Mouse (Mus musculus) thymus, postnatal 14 days (tissue): Measurements from ENCODE around the gene Eno1.
A peak's percentile ranks its signal among the peaks of the same experiment; 100 is the strongest.
"Not testable (repeated sequence)": the region's sequence is repeated elsewhere in the genome, so short reads cannot be mapped to it uniquely, and the experiment has no call there.

ENCODE experiments used
- DNase-seq: peaks from one replicate; pipeline ENCODE4 v3.0.0; 2021

Eno1 gene

DNA sequence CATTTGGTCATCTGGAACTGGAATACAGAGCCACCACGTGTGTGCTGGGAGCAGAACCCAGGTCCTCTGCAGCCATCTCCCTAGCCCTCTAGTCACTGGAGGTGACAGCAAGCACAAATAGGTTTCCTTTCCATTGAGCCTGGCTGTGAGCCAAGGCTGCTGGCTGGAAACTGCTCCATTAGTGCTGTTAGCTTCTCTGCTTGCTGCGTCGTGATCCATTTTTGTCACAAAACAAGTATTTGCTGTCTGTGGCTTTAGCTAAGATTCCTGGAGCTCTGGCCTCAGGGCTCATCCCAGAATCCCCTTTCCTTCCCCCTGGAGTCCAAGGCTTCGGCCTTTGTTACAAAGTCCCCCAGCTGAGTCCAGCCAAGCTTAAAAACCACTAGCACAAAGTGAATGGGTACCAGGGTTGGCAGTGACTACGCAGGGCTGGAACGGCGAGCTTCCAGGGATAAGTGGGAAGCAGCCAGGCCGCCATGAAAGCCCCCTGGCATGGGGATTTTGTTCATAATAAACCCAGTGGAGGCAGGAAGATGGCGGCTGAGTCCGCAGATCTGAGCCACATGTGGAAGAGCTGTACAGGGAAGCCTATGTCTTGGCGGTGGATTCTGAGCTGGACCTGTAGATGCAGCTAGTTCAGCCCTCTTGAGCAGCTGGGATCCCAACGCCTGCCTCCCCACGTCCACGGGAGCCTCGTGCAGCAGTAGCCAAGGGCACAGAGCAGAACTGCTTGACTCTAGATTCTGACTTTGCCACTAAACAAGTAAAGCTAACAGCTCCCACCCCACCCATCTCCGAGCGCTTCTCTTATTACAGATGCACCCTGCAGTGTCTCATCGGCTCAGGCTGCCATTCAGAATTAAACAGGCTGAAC, 14.3 kb downstream of the Eno1 start:
- DNase-seq = no peak

DNA sequence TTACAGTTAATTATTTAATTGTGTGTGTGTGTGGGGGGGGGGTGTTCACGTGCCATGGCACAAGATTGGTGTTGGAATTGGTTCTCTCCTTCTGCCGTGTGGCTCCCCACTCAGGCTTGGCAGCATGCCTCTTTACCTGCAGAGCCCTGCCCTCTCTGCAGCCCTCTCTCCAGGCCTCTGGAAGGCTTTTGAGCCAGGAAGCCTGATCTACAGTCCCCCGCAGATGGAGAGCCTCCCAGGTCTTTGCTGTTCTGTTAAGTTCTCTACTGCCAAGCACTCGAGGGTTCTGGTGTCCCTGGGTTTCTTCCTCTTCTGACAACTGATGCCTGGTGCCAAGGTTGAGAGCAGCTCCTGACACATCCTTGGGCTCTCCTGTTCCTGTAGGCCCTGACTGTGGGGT, 17.9 kb downstream of the Eno1 start:
- no peak for DNase-seq

DNA sequence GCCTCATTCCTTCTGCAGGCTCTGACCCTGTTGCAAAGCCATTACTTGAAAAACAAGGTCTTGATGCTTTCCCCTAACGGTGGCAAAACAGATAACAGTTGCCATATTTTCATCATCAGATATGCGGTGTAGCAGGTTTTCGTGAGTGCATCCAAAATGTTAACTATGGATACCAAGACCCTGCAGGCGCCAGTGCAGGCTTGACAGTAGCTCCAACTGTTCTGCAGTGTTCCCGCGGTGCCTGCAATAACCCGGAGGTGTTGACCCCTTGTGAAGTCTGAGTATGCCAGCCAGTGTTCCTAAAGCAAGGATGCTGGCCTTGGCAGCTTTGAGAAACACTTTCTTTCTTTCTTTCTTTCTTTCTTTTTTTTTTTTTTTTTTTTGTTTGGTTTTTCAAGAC, 18.7 kb downstream of the Eno1 start:
- no peak for DNase-seq

DNA sequence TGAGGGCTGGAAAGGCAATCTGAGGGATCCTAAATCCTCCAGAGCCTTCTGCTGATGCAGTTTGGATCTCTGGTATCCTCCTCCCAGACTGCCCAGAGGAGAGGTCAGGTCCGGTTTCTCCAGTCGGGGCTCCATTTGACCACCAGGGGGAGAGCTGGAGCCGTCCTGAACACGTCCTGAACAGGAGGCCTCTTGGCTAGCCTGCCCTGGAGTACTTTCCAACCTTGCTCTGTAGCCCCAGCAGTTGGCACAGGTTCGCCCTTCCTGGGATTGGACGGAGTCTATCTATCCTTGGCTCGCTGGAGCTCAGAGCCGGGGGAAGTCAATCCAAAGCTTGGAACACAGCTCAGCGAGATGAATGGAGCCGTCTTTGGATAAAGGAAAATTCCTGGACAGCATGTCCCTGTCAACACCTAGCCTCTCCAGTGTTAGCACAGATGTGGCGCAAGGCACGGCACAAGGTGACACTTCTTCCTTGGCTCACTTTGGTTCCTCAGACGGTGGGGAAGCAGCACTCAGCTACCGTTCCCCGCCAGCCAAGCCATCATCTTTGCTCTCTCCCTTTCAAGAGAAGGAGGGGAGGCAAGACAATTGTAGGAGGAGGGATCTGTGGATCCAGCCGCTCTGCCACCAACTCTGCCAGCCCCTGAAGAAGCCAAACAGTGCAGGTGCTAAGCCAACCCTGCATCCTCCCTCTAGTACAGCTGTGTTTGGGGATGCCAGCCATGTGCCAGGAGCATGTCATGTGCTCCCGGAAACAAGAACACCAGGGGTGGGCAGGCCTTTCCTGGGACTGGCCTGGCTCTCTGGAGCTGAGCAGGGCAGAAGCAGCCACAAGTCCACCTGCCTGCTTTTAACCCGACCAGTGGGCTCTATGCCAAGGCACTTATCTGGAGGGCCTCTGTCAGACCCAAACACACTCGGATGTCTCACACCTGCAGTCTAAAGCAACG, 21.0 kb downstream of the Eno1 start:
- DNase-seq = peak; percentile 71

DNA sequence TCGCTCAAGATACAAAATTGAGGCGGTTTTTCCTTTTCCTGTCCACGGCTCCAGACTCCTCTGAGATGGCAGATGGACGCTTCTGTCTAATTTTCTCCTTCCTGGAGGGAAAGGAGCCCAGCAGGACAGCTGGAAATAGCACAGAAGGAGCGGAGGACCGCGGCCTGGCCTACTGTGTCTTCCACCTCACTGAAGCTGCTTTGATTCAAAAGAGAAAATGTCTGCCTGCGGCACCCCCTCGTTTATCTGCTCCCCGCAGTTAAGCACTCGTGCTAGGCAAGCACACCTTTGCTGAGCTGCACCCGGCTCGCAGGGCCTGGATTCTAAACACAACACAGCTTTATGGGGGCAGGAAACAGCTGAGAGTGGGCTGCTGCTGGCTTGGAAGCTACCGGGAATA, 21.9 kb downstream of the Eno1 start:
- DNase-seq = no peak

DNA sequence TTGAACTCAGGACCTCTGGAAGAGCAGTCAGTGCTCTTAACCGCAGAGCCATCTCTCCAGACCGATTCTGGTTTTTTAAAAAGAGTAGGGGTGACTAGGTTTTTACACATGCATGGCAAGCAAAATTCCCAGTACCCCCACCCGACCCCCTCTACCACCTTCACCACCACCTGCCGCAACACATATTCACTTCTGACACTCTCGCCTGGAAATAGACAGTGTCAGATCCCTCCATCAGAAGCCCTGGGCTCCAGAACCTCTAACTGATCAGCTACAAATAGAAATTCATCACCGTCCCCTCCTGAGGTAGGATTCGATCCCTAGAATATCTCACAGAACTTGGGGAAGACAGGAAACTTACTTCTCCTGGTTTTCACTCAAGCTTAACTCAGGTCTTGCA, 23.1 kb downstream of the Eno1 start:
- no peak for DNase-seq

DNA sequence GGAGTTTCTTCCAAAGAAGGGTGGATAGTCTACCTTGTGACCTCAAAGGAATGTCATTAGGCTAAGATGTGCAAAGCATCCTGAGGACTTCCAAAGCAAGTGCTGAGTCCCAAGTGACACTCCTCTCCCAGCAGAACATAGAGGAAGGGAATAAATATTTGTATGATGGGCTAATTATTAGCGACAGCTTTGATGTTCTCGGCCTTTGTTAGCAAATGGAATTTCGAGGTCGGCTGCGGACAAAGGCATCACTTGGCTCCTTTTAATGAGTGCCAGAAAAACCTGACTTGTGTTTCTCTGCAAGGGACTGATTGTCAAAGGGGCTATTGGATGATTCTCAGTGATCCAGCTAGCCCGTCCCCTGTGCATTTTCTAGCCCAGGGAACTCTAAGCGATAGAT, 23.6 kb downstream of the Eno1 start:
- DNase-seq = no peak

DNA sequence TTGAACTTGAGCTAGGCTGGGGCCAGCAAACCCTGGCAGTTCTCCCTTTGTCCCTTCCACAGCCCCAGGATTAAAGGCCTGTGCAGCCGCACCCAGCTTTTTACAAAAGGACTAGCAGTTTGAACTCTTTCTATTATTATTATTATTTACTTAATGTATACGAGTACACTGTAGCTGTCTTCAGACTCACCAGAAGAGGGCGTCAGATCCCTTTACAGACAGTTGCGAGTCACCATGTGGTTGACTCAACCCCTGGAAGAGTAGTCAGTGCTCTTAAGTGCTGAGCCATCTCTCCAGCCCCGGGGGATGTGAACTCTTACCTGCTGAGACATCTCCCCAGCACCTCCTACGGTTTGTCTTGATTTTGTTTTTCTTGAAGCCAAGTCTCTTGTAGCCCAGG, 24.2 kb downstream of the Eno1 start:
- DNase-seq = no peak

DNA sequence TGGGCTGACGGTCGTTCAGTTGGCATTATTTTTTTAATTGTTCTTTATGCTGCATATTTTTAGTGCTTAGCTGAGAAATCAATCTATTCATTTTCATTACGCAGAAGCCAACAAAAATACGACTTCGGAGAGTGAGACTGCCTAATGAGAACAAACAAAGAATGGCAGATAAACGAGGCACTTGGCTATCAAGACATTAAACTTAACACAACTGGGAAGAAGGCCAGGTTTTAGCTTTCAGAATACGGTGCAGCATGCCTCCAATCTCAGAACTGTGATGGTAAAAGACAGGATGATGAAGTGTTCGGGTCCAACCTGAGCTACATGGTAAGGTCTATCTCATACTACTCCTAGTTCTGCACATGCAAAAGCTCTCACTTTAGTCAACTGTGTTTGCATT, 25.8 kb downstream of the Eno1 start:
- no peak for DNase-seq

DNA sequence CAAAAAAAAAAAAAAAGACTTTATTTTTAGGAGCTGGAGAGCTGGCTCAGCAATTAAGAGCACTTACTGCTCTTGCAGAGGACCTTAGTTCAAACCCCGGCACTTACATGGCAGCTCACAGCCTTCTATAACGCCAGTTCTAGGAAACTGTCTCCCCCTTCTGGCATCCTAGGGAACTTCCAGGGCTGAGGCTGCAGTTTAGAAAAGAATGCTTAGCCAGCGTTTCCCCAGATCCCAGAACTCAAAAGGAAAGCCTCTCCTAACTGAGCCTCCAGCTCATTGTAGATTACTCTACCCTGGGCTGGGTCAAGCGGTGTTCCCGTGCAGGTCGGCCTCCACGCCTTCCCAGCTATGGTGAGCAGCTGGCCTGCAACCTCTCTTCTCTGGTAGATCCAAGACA, 28.4 kb downstream of the Eno1 start:
- peak; percentile 29 for DNase-seq

DNA sequence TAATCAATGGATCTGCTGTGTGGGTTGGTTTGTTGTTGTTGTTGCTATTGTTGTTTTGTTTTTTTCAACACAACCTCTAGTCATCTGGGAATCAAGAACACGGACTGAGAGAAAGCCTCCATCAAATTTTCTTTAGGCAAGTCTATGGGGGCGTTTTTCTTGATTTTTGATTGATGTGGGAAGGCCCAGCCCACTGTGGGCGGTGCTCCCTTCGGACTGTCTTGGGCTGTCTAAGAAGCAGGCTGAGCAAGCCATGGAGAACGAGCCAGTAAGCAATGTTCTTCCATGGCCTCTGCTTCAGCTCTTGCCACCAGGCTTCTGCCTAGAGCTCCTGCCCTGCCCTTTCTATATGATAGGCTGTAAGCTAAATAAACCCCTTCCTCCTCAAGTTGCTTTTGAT, 28.9 kb downstream of the Eno1 start:
- DNase-seq = no peak

DNA sequence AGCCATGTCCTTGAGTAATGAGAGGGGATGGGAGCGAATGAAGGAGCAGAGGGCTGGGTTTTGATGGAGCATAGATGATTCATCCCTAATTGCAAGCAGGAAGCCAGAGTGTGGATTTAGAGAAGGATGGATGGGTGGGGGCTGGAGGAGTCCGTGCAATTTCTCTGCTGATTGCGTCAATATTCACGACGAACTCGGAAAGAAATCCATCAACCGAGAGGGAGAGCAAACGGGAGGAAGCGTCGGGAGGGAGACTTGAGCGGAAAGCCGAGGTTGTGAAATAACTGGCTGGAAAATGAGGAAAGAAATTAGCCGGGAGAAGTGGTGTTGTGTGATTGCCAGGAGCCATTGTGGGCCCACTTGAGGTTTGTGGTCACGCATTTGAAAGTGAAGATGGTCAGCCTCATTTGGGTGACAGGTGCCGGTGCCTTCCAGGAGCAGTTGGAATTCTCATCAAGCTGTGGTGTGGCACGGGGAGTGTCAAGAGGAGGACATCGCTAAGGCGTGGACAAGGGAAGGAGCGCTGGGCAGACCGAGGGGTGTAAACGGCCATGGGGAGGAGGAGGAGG, 30.2 kb downstream of the Eno1 start:
- DNase-seq = no peak

DNA sequence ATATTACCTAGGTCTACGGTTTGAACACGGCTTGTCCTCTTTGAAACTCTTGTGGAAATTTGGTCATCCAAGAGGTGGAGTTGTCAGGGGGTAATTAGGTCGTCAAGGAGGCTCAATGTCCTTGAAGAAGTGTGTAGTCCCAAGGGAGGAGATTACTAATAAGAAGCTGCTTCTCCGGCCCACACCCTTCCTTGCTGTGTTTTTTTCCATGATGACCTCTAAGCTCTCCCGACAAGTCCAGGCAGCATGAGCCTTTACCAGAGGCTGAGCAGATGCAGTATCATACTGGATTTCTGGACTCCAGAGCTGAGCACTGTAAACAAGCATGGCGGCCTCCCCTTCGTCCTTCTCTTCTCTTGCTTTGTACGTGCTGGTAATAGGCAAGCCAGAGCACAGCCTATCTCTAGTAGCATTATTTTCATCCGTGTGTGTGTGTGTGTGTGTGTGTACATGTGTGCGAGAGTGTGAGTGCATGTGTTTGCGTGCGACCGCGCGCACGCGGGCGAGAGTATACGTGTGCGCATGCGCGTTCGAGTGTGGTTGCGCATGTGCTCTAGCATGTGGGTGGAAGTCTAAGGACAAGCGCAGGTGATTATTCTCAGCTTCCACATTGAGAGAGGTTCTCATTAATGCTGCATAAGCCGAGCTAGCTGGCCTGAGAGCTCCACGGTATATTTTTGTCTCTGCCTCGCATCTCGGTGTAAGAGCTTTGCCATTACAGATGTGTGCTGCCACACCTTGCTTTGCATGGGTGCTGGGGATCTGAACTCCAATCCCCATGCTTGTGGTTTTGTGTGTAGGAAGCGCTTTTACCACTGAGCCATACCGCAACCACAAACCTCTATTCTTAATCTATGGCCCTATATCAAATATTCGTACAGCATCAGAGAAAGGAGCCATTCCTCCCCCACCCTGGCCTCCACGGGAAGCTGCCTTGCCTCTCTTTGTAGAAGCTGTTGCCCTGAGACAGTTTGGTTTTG, 32.4 kb downstream of the Eno1 start:
- DNase-seq = peak; percentile 42

DNA sequence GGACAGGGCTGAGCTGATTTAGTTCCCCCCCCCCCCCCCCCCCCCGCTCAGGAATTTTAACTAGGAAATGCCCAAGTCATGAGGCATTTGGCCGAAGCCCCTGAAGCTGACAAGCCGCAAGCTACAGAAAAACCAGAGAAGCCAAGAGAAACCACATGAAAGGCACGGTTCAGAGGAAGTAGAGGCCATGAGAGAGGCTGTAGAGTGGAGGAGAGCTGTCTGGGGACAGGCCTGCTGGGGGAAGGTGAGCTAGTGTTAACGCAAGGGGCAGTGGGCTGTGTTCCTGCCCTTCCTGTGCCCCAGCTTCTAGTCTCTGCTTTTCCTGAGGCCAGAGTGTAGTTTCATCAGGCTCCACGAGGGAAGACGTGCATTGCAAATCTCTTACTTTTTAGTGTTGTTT, 33.2 kb downstream of the Eno1 start:
- DNase-seq = no peak

DNA sequence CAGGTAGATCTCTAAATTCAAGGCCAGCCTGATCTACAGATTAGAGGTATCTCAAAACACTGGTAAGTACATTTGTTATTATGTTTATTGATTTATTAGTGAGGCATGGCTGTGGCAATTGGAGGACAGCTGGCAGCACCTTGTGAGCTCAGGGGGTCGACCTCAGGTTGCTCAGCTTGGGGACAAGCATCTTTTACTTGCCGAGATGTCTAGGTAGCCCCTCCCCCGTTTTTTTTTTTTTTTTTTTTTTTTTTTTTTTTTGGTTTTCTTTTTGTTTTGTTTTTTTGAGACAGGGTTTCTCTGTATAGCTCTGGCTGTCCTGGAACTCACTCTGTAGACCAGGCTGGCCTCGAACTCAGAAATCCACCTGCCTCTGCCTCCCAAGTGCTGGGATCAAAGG, 34.2 kb downstream of the Eno1 start:
- DNase-seq = not testable (repeated sequence)

DNA sequence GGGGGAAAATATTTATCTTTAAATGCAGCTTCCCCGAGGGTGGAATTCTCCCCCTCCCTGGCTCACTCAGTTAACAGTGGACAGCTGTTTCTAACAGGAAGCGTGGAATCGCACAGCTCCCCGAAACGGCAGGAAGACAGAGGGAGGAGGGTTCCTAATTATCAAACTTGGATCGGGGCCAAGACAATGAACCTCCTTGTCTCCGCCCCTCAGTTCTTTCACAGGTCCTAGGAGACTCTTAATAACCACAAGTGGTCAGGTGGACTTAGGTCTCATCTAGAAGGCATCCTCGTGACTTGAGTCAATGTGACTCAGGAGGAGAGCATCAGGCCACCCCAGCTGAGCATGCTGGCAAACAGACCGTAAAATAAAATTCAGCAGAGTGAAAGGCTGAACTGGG, 36.2 kb downstream of the Eno1 start:
- no peak for DNase-seq

DNA sequence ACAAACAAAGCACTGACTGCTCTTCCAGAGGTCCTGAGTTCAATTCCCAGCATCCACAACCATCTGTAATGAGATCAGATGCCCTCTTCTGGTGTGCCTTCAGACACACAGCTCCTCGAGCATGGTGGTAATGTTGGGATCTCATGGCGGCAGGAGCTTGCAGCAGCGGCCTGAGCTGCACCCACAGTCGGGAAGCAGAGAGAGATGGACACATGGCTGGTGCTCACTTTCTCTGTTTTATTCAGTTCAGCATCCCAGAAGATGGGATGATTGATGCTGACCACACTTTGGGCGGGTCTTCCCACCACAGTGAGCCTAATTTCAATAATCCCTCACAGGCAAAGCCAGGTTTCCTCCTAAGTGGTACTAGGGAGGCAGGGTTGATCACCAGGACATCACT, 39.0 kb downstream of the Eno1 start:
- DNase-seq = no peak

DNA sequence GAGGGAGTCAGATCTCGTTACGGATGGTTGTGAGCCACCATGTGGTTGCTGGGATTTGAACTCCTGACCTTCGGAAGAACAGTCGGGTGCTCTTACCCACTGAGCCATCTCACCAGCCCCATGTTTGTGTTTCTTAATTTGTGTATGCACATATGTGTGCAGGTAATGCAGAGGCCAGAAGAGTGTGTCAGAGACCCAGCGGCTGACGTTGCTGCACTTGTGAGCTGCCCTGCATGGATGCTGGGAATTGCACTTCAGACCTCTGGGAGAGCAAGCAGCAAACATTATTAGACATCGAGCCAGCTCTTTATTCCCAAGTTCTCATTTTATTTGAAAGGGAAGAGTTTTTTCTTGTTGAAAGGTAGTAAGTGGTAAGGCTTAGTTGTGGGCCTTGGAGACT, 42.8 kb downstream of the Eno1 start:
- DNase-seq = not testable (repeated sequence)

DNA sequence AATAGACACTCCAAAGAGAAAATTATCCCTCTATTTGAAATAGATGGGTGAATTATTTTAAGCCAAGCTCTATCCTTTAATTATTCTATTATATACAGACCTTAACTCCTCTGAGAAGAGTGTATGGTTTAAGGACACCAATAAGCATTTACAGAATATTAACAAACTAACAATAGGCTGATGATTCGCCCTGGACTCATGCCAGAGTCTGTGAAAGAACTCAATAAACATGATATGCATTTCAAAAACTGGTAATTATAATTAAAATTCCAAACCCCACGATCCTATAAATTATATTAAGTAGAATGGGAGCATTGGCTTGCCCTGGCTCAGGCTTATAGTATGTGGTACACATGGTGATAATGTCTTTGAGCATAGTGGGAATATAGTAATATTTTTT, 43.5 kb downstream of the Eno1 start:
- DNase-seq = no peak

DNA sequence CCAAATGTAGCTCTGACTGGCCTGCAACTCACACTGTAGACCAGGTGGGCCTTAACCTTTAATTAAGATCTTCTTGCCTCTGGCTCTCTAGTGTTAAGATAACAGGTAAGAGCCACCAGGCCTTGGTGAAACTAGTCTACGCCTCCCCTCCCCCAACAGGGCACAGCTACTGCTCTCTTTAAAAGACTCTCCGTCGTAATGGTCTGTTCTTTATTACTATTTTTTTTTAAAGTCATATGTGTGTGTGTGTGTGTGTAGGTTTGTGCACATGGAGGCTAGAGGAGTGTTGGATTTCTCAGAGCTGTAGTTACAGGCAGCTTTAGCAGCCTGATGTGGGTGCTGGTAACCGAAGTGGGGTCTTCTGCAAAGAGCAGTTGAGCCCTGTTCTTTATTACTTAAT, 43.9 kb downstream of the Eno1 start:
- DNase-seq = no peak

DNA sequence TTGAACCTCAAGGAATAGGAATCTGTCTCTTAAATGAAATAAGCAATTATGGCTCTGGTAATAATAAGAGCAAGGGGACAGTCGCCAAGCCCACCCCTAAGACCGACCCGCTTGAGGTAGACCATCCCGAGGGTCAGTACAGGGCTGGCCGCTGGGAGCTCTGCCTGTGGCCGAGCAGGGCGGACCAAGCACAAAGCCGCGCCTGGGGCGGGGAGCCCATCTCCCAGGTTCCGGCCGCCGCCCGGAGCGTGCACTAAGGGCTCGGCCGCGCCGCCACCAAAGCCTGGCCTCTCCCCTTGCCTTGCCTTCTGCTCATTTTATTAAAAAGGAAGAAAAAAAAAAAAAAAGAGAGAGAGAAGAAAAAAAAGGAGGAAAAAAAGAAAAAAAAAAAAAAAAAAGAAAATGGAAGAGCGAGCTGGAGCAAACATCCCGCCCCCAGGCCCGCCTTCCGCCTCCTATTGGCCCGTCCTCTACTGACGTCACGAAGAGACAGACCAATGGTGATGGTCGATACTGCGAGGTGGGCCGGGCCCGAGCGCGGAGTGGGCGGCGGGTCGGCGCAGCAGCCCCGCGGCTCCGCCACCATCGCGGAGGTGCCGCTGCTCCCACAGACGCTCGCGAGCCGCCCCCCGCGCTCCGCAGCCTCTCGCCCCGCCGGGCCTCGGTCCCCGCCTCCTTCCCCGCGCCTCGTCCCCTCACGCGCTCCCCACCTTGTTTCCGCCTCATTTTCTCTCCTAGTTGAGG, 44.7 kb downstream of the Eno1 start, which contains the start of gene Rere:
Gene Rere, plus strand, starts transcription at position 629 of the 744 bp plus-strand sequence.
- DNase-seq = peak; percentile 99
